Mouse (Mus musculus) lung, postnatal 0 days (tissue): ENCODE measurements around the gene T2. TPM values are rescaled to one million over a fixed set of nuclear protein-coding genes. Genes with fewer than 3 reads are reported as not detected.
"Not testable (repeated sequence)": the region's sequence is repeated elsewhere in the genome, so short reads cannot be mapped to it uniquely, and the experiment has no call there.

Source experiments
- ATAC-seq: fragments of 200-750 bp; cut with Nextera tagmentation; 2 replicates; pipeline ENCODE4 v1.8.0; 2017; ENCODE audit warnings: moderate library complexity
- DNase-seq: peaks from one replicate; pipeline ENCODE4 v3.0.0-alpha.2; 2016; ENCODE audit warnings: low spot score
- H3K27ac ChIP-seq: fragments of 300-500 bp; sonication (generic); 2 replicates; pipeline ENCODE4 v1.5.1; 2014; ENCODE audit warnings: antibody characterized with exemption, mild to moderate bottlenecking, low read length, mixed read lengths
- H3K27me3 ChIP-seq: fragments of 300-500 bp; sonication (generic); replicated peaks from 2 replicates; pipeline ENCODE4 v1.6.1; 2014; ENCODE audit warnings: low read length, mixed read lengths; ENCODE audit not compliant: insufficient read depth
- H3K36me3 ChIP-seq: fragments of 300-500 bp; sonication (generic); 2 replicates; pipeline ENCODE4 v1.6.1; 2014; ENCODE audit warnings: low read length, mixed read lengths; ENCODE audit not compliant: insufficient read depth
- H3K4me1 ChIP-seq: fragments of 300-500 bp; sonication (generic); 2 replicates; pipeline ENCODE4 v1.6.1; 2014; ENCODE audit warnings: antibody characterized with exemption, low read depth, low read length, mixed read lengths; ENCODE audit not compliant: insufficient read depth
- H3K4me2 ChIP-seq: fragments of 300-500 bp; sonication (generic); replicated peaks from 2 replicates; pipeline ENCODE4 v1.6.1; 2014; ENCODE audit warnings: low read depth, mild to moderate bottlenecking, low read length, moderate library complexity, mixed read lengths
- H3K4me3 ChIP-seq: fragments of 300-500 bp; sonication (generic); 2 replicates; pipeline ENCODE4 v1.5.1; 2014; ENCODE audit warnings: low read depth, low read length
- H3K9ac ChIP-seq: fragments of 300-500 bp; sonication (generic); replicated peaks from 2 replicates; pipeline ENCODE4 v1.6.1; 2014; ENCODE audit warnings: low read depth, mild to moderate bottlenecking
- H3K9me3 ChIP-seq: fragments of 300-500 bp; sonication (generic); 2 replicates; pipeline ENCODE4 v1.6.1; 2016; ENCODE audit warnings: low read length, mixed read lengths
- CTCF ChIP-seq: IDR thresholded peaks from 2 replicates; pipeline ENCODE4 v1.5.1; 2016; ENCODE audit warnings: antibody characterized with exemption, mild to moderate bottlenecking
- EP300 ChIP-seq: IDR thresholded peaks from 2 replicates; pipeline ENCODE4 v1.6.1; 2016; ENCODE audit warnings: antibody characterized with exemption, mild to moderate bottlenecking, control low read depth
- WGBS: fragments of 180-500 bp; shearing (Covaris S2); extraction: QIAGEN DNeasy Blood & Tissue Kit; methylation state at CpG from one replicate; pipeline ENCODE4 v1.1.7; 2014; 5-methylcytosine and 5-hydroxymethylcytosine counted together
- polyA plus RNA-seq: library from polyadenylated mRNA; unstranded; fragments of >200 nt; fragmentation: Nextera tagmentation; extraction: Ambion mirVana; gene quantifications from 2 replicates; pipeline ENCODE4 v1.2.1, GENCODE M21; 2015

The T2 gene
- polyA plus RNA-seq = 0.93 and 1.3 TPM in 2 replicates

GRCm38 (mm10) chr17:8355692-8356091, at the start of gene T2:
Gene T2, plus strand, starts transcription at chr17:8355992.
- Histone ChIP-seq H3K36me3 (no peaks in the 10 kb centered on the region), H3K9me3 (no peaks in the 10 kb centered on the region), H3K27ac (no peak within 1 kb of the TSS), H3K4me3 (no peak within 1 kb of the TSS), H3K4me2 (no peak within 1 kb of the TSS), H3K4me1 (no peaks in the 10 kb centered on the region), H3K27me3 (no peaks in the 10 kb centered on the region), H3K9ac (no peak within 1 kb of the TSS)
- no peak for TF ChIP-seq EP300
- ATAC-seq (no peak), DNase-seq (no peak)
- 73% methylated on average over 6 of the region's 6 CpGs for WGBS

GRCm38 (mm10) chr17:8310838-8311614, 44.8 kb upstream of the T2 start, which contains the start of gene Sft2d1:
Gene Sft2d1, plus strand, starts transcription at chr17:8311102.
- Histone ChIP-seq H3K4me3 (peak within 1 kb of the TSS; percentile 69), H3K4me2 (peak within 1 kb of the TSS; percentile 69), H3K9me3 (no peaks in the 10 kb centered on the region), H3K27ac (peak within 1 kb of the TSS; percentile 81), H3K36me3 (no peaks in the 10 kb centered on the region), H3K9ac (peak within 1 kb of the TSS; percentile 77), H3K4me1 (peaks cover 3% of the 10 kb centered on the region; the same call in 1 of the 2 replicates), H3K27me3 (no peaks in the 10 kb centered on the region)
- 0% methylated on average over 52 of the region's 54 CpGs for WGBS
- TF ChIP-seq EP300 (peak; percentile 82; the same call in 1 of the 2 replicates), CTCF (no peak)
- ATAC-seq (peak; percentile 98), DNase-seq (peak; percentile 97)

- peaks cover 3% of the 10 kb centered on the region; the same call in 1 of the 2 replicates for H3K4me1 ChIP-seq
- 26% methylated on average over 3 of the region's 3 CpGs for WGBS
- no peak for TF ChIP-seq CTCF
- ATAC-seq = peak; percentile 3; the same call in 1 of the 2 replicates
- DNase-seq = peak; percentile 37
- H3K9ac ChIP-seq = no peak overlapping the region
- no peaks in the 10 kb centered on the region for H3K27me3 ChIP-seq
- H3K27ac ChIP-seq = no peak overlapping the region
- no peaks in the 10 kb centered on the region for H3K36me3 ChIP-seq
- H3K4me3 ChIP-seq = peak overlapping the region; percentile 69
- no peaks in the 10 kb centered on the region for H3K9me3 ChIP-seq
- H3K4me2 ChIP-seq = peak overlapping the region; percentile 69
These were observed 44.0 kb upstream of the T2 start for GRCm38 (mm10) chr17:8311751-8312150.

DNA sequence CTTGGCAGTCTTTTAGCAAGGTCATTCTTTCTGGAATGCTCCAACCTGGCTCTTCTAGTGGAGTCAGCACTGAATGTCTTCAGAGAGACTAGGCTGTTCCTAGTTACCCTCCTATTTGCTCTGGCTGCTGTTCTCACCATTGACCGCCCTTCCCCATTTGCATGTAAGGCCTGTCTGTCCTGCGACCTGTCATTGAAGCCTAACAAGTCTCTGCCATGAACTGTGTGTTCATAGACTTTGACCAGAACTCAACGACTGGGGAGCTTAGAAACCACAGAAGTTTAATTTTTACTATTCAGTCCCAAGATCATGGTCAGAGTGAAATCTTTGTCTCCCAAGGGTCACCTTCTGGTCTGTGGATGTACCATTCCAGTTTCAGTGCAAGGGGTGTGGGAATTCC, 41.8 kb upstream of the T2 start:
- Histone ChIP-seq H3K9ac (no peak overlapping the region), H3K9me3 (no peaks in the 10 kb centered on the region), H3K4me1 (peaks cover 3% of the 10 kb centered on the region; the same call in 1 of the 2 replicates), H3K27me3 (no peaks in the 10 kb centered on the region), H3K4me2 (no peak overlapping the region), H3K36me3 (no peaks in the 10 kb centered on the region), H3K27ac (no peak overlapping the region), H3K4me3 (no peak overlapping the region)
- ATAC-seq (no peak), DNase-seq (no peak)
- TF ChIP-seq CTCF (no peak), EP300 (no peak)
- 87% methylated on average over 3 of the region's 3 CpGs for WGBS

DNA sequence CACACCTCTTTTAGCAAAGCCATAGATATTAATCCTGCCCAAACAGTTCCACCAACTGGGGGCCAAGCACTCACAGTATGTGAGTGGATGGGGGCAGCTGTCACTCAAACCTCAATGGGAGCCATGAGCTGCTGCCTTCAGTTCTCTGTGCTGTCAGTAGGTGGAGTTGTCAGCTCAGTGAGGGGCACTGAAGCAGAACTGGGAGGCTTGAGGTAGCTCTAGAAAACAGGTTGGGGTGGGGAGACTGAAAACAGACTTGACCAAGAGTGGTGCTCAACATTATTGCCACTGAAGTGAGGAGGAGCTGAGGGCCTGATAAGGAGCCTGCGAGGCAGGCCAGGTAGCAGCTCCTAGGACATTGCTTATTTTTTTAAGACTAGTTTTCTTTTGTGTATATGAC, 39.5 kb upstream of the T2 start:
- H3K9ac ChIP-seq = no peak overlapping the region
- no peak overlapping the region for H3K4me3 ChIP-seq
- H3K4me2 ChIP-seq = no peak overlapping the region
- H3K27me3 ChIP-seq = no peaks in the 10 kb centered on the region
- peak; percentile 87 for ATAC-seq
- H3K4me1 ChIP-seq = peaks cover 3% of the 10 kb centered on the region; the same call in 1 of the 2 replicates
- H3K9me3 ChIP-seq = no peaks in the 10 kb centered on the region
- TF ChIP-seq CTCF = peak; percentile 85
- no peak for TF ChIP-seq EP300
- peak; percentile 76 for DNase-seq
- 62% methylated on average over 1 of the region's 1 CpGs for WGBS
- H3K27ac ChIP-seq = no peak overlapping the region
- no peaks in the 10 kb centered on the region for H3K36me3 ChIP-seq

DNA sequence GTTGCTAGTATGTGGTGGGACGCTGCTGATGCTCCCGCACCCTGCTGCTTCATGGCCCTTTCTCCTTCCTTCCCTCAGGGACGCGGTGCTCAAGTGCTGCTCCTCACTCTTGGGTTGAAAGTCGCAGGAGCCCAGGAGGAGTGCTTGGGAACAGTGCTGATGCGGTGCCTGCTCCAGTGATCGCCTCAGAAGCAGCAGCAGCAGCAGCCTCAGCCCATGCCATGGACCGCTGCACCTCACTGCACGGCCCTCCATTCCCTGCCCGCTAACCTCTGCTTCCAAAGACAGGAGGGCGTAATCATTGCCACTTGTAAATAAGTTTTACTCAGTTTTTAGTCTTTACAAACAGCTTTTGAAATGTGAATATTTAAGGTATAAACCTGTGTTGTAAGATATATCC, 28.9 kb upstream of the T2 start:
- not testable (repeated sequence) for H3K4me3 ChIP-seq, ATAC-seq, H3K9me3 ChIP-seq, H3K4me2 ChIP-seq, H3K27me3 ChIP-seq, DNase-seq, H3K36me3 ChIP-seq, H3K9ac ChIP-seq, H3K4me1 ChIP-seq, H3K27ac ChIP-seq
- 90% methylated on average over 10 of the region's 11 CpGs for WGBS
